Mouse (Mus musculus) CD4-positive, CD25-positive, alpha-beta regulatory T cell, adult 2 months (primary cell): ENCODE results near the gene Arpp19.

Experiments
- DNase-seq: peaks from one replicate; pipeline ENCODE4 v3.0.0-alpha.2; 2012; ENCODE audit warnings: low read depth, low spot score

Arpp19 gene

GRCm38 (mm10) chr9:75037451-75038356 lies at the start of gene Arpp19:
Gene Arpp19 (plus strand): TSS chr9:75037614.
- DNase-seq = peak; percentile 89

GRCm38 (mm10) chr9:74988893-74989460 lies 48.4 kb upstream of the Arpp19 start:
- DNase-seq = no peak

GRCm38 (mm10) chr9:74989990-74990389 lies 47.4 kb upstream of the Arpp19 start:
- no peak for DNase-seq

GRCm38 (mm10) chr9:74994611-74995257 lies 42.7 kb upstream of the Arpp19 start:
- no peak for DNase-seq

GRCm38 (mm10) chr9:74996349-74996748 lies 41.1 kb upstream of the Arpp19 start:
- DNase-seq = no peak

GRCm38 (mm10) chr9:74997976-74998375 lies 39.4 kb upstream of the Arpp19 start:
- DNase-seq = no peak

GRCm38 (mm10) chr9:75001006-75001405 lies 36.4 kb upstream of the Arpp19 start:
- DNase-seq = no peak

GRCm38 (mm10) chr9:75001611-75002204 lies 35.7 kb upstream of the Arpp19 start:
- no peak for DNase-seq

- no peak for DNase-seq
Observed at GRCm38 (mm10) chr9:75002262-75002661, 35.2 kb upstream of the Arpp19 start.

GRCm38 (mm10) chr9:75004203-75004602 lies 33.2 kb upstream of the Arpp19 start:
- DNase-seq = no peak

GRCm38 (mm10) chr9:75016591-75016990 lies 20.8 kb upstream of the Arpp19 start:
- peak; percentile 21 for DNase-seq

- DNase-seq = no peak
Observed at GRCm38 (mm10) chr9:75019181-75019580, 18.2 kb upstream of the Arpp19 start.

- DNase-seq = no peak
Observed at GRCm38 (mm10) chr9:75019592-75019991, 17.8 kb upstream of the Arpp19 start.

- no peak for DNase-seq
Observed at GRCm38 (mm10) chr9:75020561-75020960, 16.9 kb upstream of the Arpp19 start.

GRCm38 (mm10) chr9:75022546-75022945 lies 14.9 kb upstream of the Arpp19 start:
- DNase-seq = no peak

- no peak for DNase-seq
Observed at GRCm38 (mm10) chr9:75023150-75023894, 14.1 kb upstream of the Arpp19 start.

GRCm38 (mm10) chr9:75024089-75024488 lies 13.3 kb upstream of the Arpp19 start:
- no peak for DNase-seq

- DNase-seq = peak; percentile 70
Observed at GRCm38 (mm10) chr9:75025689-75026088, 11.7 kb upstream of the Arpp19 start.

- no peak for DNase-seq
Observed at GRCm38 (mm10) chr9:75032408-75032807, 5.0 kb upstream of the Arpp19 start.

GRCm38 (mm10) chr9:75033141-75033540 lies 4.3 kb upstream of the Arpp19 start:
- DNase-seq = peak; percentile 53

- no peak for DNase-seq
Observed at GRCm38 (mm10) chr9:75034691-75035090, 2.7 kb upstream of the Arpp19 start.
